16 mouse cellular contexts compared by ENCODE assay signal in the genomic region with DNA sequence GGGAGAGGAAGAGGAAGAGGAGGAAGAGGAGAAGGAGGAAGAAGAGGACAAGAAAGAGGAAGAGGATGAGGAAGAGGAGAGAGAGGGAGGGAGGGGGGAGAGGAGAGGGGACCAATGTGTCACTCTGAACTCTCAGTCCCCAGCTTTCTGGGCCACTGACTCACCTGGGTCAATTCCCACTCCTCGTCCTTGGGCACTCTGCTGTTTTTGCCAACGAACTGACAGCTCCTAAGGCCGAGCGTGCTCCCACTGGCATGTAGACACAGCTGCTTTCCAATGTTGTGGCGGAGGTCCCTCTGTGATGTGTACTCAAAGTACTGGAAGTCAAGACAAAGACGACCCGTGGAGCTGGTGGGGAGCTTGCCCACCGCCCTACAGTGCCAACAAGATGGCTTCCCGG.
"Had no signal": no experiment of that assay in that cellular context is flagged by ENCODE, and none has a peak within 500 bp of the region (broad histone marks: within the 10 kb centered on the region; RNA-seq: fewer than 3 reads in every experiment).

No protein-coding gene starts in this region.

- H3K4me1 ChIP-seq: limb, embryonic 13.5 days; liver, embryonic 13.5 days; midbrain, embryonic 12.5 days; midbrain, embryonic 15.5 days; neural tube, embryonic 12.5 days; neural tube, embryonic 15.5 days had no signal

- H3K4me3 ChIP-seq: layer of hippocampus, adult 2 months; limb, embryonic 10.5 days; limb, embryonic 13.5 days; liver, embryonic 13.5 days; midbrain, embryonic 12.5 days; midbrain, embryonic 15.5 days; neural tube, embryonic 12.5 days; neural tube, embryonic 15.5 days had no signal

- DNase-seq: kidney, adult 18-20 months; kidney, postnatal 25 days; layer of hippocampus, adult 9-11 months; liver; liver, embryonic 13.5 days; lung, embryonic 14.5 days; thymus, postnatal 25 days had no signal

- H3K27ac ChIP-seq: kidney, postnatal 0 days; layer of hippocampus, adult 2 months; limb, embryonic 10.5 days; limb, embryonic 13.5 days; liver, embryonic 13.5 days; macrophage; midbrain, embryonic 12.5 days; midbrain, embryonic 15.5 days; neural tube, embryonic 12.5 days; neural tube, embryonic 15.5 days had no signal
